Comparison of ENCODE assay signal across 8 mouse cellular contexts in the genomic region with DNA sequence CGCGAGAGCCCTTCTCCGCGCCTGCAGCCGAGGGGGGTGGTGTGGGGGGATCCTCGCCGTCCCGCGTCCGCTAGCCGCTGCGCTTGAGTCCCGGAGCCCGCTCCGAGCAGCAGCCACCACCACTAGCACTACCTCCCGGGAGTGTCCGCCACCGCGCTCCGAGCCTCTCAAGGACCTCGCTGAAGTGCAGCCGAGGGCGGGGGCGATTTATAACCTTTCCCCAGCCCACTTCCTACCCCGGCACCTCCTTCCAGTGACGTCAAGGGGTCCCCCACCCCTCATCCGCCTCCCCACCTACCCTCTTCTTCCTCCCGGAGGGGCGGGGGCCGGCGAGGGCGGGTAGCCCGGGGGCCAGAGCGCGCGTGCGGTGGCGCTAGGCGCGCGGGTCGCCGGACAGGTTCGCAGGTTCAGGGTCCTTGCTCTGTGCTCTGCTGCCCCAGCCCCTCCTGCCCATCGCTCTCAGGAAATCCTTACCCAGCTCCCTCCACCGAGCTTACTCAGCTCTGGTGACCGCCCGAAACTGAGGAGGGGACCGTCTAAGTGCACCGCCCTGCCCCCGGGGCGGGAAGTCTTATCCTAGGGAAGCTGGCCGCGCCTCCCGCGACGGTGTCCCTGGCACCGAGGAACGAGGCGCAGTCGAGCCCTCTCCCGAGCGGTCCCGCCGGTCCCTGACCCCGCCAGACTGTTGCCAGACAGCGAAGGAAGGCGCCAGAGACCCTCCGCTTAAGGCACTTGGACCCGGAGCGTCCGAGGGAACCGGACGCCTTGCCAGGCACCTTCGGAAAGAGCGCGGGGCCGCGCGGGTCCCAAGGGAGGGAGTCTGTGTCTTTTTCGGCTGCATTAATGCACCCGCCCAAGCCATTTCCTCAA. TPM values are rescaled to one million over a fixed set of nuclear protein-coding genes. Genes with fewer than 3 reads are reported as not detected.
DNase-seq lines count a peak whose midpoint lies in the region; ATAC-seq and TF ChIP-seq lines count a peak whose summit lies in the region.

A gene (minus strand): TSS at position 181 of the 870 bp plus-strand sequence.

- H3K4me3 ChIP-seq in bone marrow macrophage, adult 2 months (ENCODE audit: insufficient read depth, low read length) = peak within 1 kb of the TSS; percentile 56
- peak within 1 kb of the TSS; percentile 42 for H3K4me3 ChIP-seq in intestine, embryonic 14.5 days (ENCODE audit: low read depth, low read length)
- peak within 1 kb of the TSS; percentile 35 for H3K4me3 ChIP-seq in limb, embryonic 11.5 days (ENCODE audit: low read depth, low read length)
- peak within 1 kb of the TSS; percentile 41 for H3K4me3 ChIP-seq in midbrain, embryonic 12.5 days

- peak; percentile 68 for ATAC-seq in intestine, embryonic 14.5 days (replicated peaks; ENCODE audit: low FRiP score, low TSS enrichment, low read depth)
- ATAC-seq in limb, embryonic 11.5 days (ENCODE audit: insufficient number of reproducible peaks, low FRiP score, low TSS enrichment, low read depth) = 0 out of 2 replicates have a peak, but pooled peaks have one; percentile 36
- peak; percentile 60 for ATAC-seq in midbrain, embryonic 12.5 days (ENCODE audit: low FRiP score, low read depth)

- under 1% methylated on average over 82 of the region's 82 CpGs for WGBS in intestine, embryonic 14.5 days
- WGBS in limb, embryonic 11.5 days = 0% methylated on average over 64 of the region's 82 CpGs
- under 1% methylated on average over 80 of the region's 82 CpGs for WGBS in midbrain, embryonic 12.5 days

- intact Hi-C loops in gastrocnemius, postnatal 36 days (cut with DNase I) = no loop called here

- DNase-seq in cerebellum, postnatal 25 days = peak; percentile 10 to 44
- DNase-seq in cerebellum, adult 9-11 months = no peak
- DNase-seq in gastrocnemius, postnatal 36 days = peak; percentile 59 to 63
- DNase-seq in intestine, embryonic 14.5 days (ENCODE audit: low spot score) = peak; percentile 70
- DNase-seq in limb, embryonic 11.5 days (ENCODE audit: low spot score) = peak; percentile 69
- no peak for DNase-seq in MN1 (ENCODE audit: low spot score)

- peaks cover 85% of the 10 kb centered on the region for H3K27me3 ChIP-seq in intestine, embryonic 14.5 days (replicated peaks; ENCODE audit: control insufficient read depth, insufficient read depth, low read length)
- H3K27me3 ChIP-seq in limb, embryonic 11.5 days (ENCODE audit: control insufficient read depth, insufficient read depth, low read length) = peaks cover 68% of the 10 kb centered on the region
- peaks cover 85% of the 10 kb centered on the region for H3K27me3 ChIP-seq in midbrain, embryonic 12.5 days

- no peaks in the 10 kb centered on the region for H3K9me3 ChIP-seq in intestine, embryonic 14.5 days (ENCODE audit: control insufficient read depth, low read length)
- no peaks in the 10 kb centered on the region for H3K9me3 ChIP-seq in limb, embryonic 11.5 days (ENCODE audit: control insufficient read depth, low read length)
- no peaks in the 10 kb centered on the region for H3K9me3 ChIP-seq in midbrain, embryonic 12.5 days

- TF ChIP-seq POLR2A in bone marrow macrophage, adult 2 months (IDR thresholded peaks at IDR 0.05; ENCODE audit: borderline replicate concordance, low read depth, low read length) = no peak

- H3K9ac ChIP-seq in intestine, embryonic 14.5 days (ENCODE audit: low read length) = peak within 1 kb of the TSS; percentile 40
- peak within 1 kb of the TSS; percentile 34; the same call in 1 of the 2 replicates for H3K9ac ChIP-seq in limb, embryonic 11.5 days (ENCODE audit: low read length)
- H3K9ac ChIP-seq in midbrain, embryonic 12.5 days (replicated peaks) = no peak within 1 kb of the TSS

- H3K27ac ChIP-seq in bone marrow macrophage, adult 2 months (ENCODE audit: insufficient read depth, low read depth, low read length) = no peak within 1 kb of the TSS
- 0 out of 2 replicates have a peak within 1 kb of the TSS, but pooled peaks have one; percentile 16 for H3K27ac ChIP-seq in intestine, embryonic 14.5 days (ENCODE audit: low read depth)
- H3K27ac ChIP-seq in limb, embryonic 11.5 days (replicated peaks; ENCODE audit: low read depth, low read length) = no peak within 1 kb of the TSS
- no peak within 1 kb of the TSS for H3K27ac ChIP-seq in midbrain, embryonic 12.5 days (replicated peaks)

- peak within 1 kb of the TSS; percentile 76 for H3K4me2 ChIP-seq in intestine, embryonic 14.5 days (ENCODE audit: low read length)
- peak within 1 kb of the TSS; percentile 59 for H3K4me2 ChIP-seq in limb, embryonic 11.5 days (ENCODE audit: low read depth, severe bottlenecking)
- peak within 1 kb of the TSS; percentile 56 for H3K4me2 ChIP-seq in midbrain, embryonic 12.5 days (replicated peaks)

- TF ChIP-seq CTCF in bone marrow macrophage, adult 2 months (IDR thresholded peaks at IDR 0.05; ENCODE audit: low read depth, low read length) = no peak

- peaks cover 3% of the 10 kb centered on the region; the same call in 1 of the 2 replicates for H3K4me1 ChIP-seq in bone marrow macrophage, adult 2 months (ENCODE audit: control insufficient read depth, insufficient read depth, low read length)
- peaks cover 10% of the 10 kb centered on the region; the same call in 1 of the 2 replicates for H3K4me1 ChIP-seq in intestine, embryonic 14.5 days (replicated peaks; ENCODE audit: control insufficient read depth, insufficient read depth, low read length)
- H3K4me1 ChIP-seq in limb, embryonic 11.5 days (ENCODE audit: control insufficient read depth, insufficient read depth, low read length) = peaks cover 11% of the 10 kb centered on the region
- H3K4me1 ChIP-seq in midbrain, embryonic 12.5 days = peaks cover 17% of the 10 kb centered on the region

- H3K36me3 ChIP-seq in intestine, embryonic 14.5 days (ENCODE audit: control insufficient read depth, insufficient read depth, low read length) = no peaks in the 10 kb centered on the region
- H3K36me3 ChIP-seq in limb, embryonic 11.5 days (ENCODE audit: control insufficient read depth, insufficient read depth, low read length) = no peaks in the 10 kb centered on the region
- H3K36me3 ChIP-seq in midbrain, embryonic 12.5 days = no peaks in the 10 kb centered on the region

RNA-seq across cellular contexts. Expression of the gene that starts here (rescaled TPM):
- polyA plus RNA-seq in bone marrow macrophage, adult 2 months (2012; ENCODE audit: insufficient read depth, insufficient read length, missing spikeins) = 0.19 and 0.21 TPM in 2 replicates
- total RNA-seq in gastrocnemius, postnatal 36 days (2021) = 10 to 100 TPM; 26.3 to 28.2 TPM
- polyA plus RNA-seq in intestine, embryonic 14.5 days (2014; fragmentation: Nextera tagmentation; extraction: Ambion mirVana) = 11.2 and 15.1 TPM in 2 replicates
- polyA plus RNA-seq in limb, embryonic 11.5 days (2014; fragmentation: Nextera tagmentation; extraction: Ambion mirVana) = 10.9 and 11.4 TPM in 2 replicates
- 11.9 and 12.6 TPM in 2 replicates for polyA plus RNA-seq in midbrain, embryonic 12.5 days (2016; fragmentation: Nextera tagmentation; extraction: Ambion mirVana)

Comparison
In these comparisons a context has a peak if more than half of its experiments do, and no peak if none do; other contexts are left out.
1. DNase-seq: peak in cerebellum, postnatal 25 days (2 of 2), gastrocnemius, postnatal 36 days (2 of 2), intestine, embryonic 14.5 days (single experiment) and limb, embryonic 11.5 days (single experiment); none in cerebellum, adult 9-11 months (single experiment) and MN1 (single experiment).
2. Peak in every context shown above with its lines, with median percentiles within 50 percentile points of each other: H3K4me3 ChIP-seq, ATAC-seq and H3K4me2 ChIP-seq.